ENCODE assay signal across 8 mouse cellular contexts in the genomic region with DNA sequence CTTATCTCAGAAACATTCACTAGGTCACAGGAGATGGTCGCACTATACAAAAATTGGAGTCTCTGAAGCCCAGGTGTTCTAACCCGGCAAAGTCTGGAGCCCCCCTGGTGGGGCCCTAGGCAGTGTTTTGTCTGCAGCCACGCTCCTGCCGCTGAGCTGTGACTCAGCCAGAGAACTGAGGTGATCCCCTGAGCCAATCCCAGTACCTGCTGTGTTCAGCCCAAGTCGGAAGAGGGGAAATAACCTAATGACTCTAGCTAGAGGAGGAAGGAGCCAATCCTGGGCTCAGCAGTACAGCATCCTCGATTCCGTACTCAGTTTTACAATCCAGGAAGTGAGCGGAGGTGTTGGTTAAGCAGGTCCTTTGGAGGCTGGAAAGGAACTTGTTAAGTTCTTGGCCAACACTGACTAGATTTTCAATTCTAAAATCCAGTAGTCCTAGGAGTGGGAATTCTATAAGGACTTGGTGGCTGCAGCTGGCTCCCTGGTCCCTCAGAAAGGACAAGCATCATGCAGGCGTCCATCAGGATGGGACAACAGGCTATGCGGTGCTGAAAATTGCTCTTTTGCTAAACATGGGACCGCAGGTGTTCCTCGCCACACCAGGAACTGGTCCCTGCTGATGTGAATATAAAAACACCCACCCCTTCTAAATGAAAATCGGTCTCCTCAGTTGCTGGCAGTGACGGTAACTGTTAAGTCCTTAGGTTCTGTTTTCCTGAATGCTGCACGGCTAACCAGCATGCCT. TPM values are rescaled to one million over a fixed set of nuclear protein-coding genes. Genes with fewer than 3 reads are reported as not detected.
DNase-seq lines count a peak whose midpoint lies in the region; ATAC-seq lines count a peak whose summit lies in the region.

No protein-coding gene starts in this region.

- H3K27me3 ChIP-seq in intestine, embryonic 14.5 days (replicated peaks; ENCODE audit: control insufficient read depth, insufficient read depth, low read length): no peaks in the 10 kb centered on the region

- peak; percentile 80 for DNase-seq in adipocyte (ENCODE audit: low spot score)
- peak; percentile 79 for DNase-seq in gastrocnemius, postnatal 25 days
- peak; percentile 90 for DNase-seq in intestine, embryonic 14.5 days (ENCODE audit: low spot score)
- peak; percentile 81 to 86 for DNase-seq in left cerebral cortex, postnatal 25 days (ENCODE audit: low spot score in 2 of 2)
- peak; percentile 89 for DNase-seq in mesoderm, embryonic 11.5 days (ENCODE audit: low read depth, low spot score)
- DNase-seq in right cerebral cortex, postnatal 25 days: peak; percentile 85
- DNase-seq in urinary bladder, postnatal 36 days (ENCODE audit: low spot score in 2 of 2): peak; percentile 78 to 82

- H3K4me3 ChIP-seq in intestine, embryonic 14.5 days (ENCODE audit: low read depth, low read length): peak overlapping the region; percentile 23

- ATAC-seq in common myeloid progenitor, adult 5-6 weeks (replicated peaks; ENCODE audit: low read depth, poor library complexity, severe bottlenecking): peak; percentile 77
- peak; percentile 94 for ATAC-seq in intestine, embryonic 14.5 days (replicated peaks; ENCODE audit: low FRiP score, low TSS enrichment, low read depth)

- peak overlapping the region; percentile 71 for H3K27ac ChIP-seq in intestine, embryonic 14.5 days (ENCODE audit: low read depth)

- intact Hi-C loops in left cerebral cortex, postnatal 25 days (cut with DNase I): no loop called here

- H3K36me3 ChIP-seq in intestine, embryonic 14.5 days (ENCODE audit: control insufficient read depth, insufficient read depth, low read length): no peaks in the 10 kb centered on the region

- H3K9ac ChIP-seq in intestine, embryonic 14.5 days (ENCODE audit: low read length): 0 out of 2 replicates have a peak overlapping the region, but pooled peaks have one; percentile 13

- no peaks in the 10 kb centered on the region for H3K9me3 ChIP-seq in intestine, embryonic 14.5 days (ENCODE audit: control insufficient read depth, low read length)

- H3K4me1 ChIP-seq in intestine, embryonic 14.5 days (replicated peaks; ENCODE audit: control insufficient read depth, insufficient read depth, low read length): peaks cover 14% of the 10 kb centered on the region

- 11% methylated on average over 15 of the region's 15 CpGs for WGBS in intestine, embryonic 14.5 days

- peak overlapping the region; percentile 51 for H3K4me2 ChIP-seq in intestine, embryonic 14.5 days (ENCODE audit: low read length)

RNA-seq across cellular contexts. Expression of a gene that starts 19.1 kb away (rescaled TPM):
- total RNA-seq in common myeloid progenitor, adult 5-6 weeks (2017): 11.6 and 15.3 TPM in 2 replicates
- total RNA-seq in gastrocnemius, postnatal 25 days (2021): 100 to 1,000 TPM; 174 to 193 TPM
- polyA plus RNA-seq in intestine, embryonic 14.5 days (2014; fragmentation: Nextera tagmentation; extraction: Ambion mirVana): 7.0 and 8.4 TPM in 2 replicates
- 10 to 100 TPM; 18.1 to 18.3 TPM for total RNA-seq in left cerebral cortex, postnatal 25 days (2021)

Comparison
In these comparisons a context has a peak if more than half of its experiments do, and no peak if none do; other contexts are left out.
1. Peak in every context shown above with its lines: DNase-seq, ATAC-seq, H3K4me3 ChIP-seq and H3K27ac ChIP-seq.
2. RNA of a gene that starts 19.1 kb away (total RNA-seq): 174 to 193 TPM in gastrocnemius, postnatal 25 days; 18.1 to 18.3 TPM in left cerebral cortex, postnatal 25 days and 11.6 to 15.3 TPM in common myeloid progenitor, adult 5-6 weeks; every median in the first group is over 4 times any median in the second.